Mouse (Mus musculus) heart, embryonic 15.5 days (tissue): ENCODE data around the gene Adgrl3. TPM values are rescaled to one million over a fixed set of nuclear protein-coding genes. Genes with fewer than 3 reads are reported as not detected.

Source experiments
- ATAC-seq: fragments of 200-750 bp; cut with Nextera tagmentation; replicated peaks from 2 replicates; pipeline ENCODE4 v1.8.0; 2017; ENCODE audit warnings: low read depth, moderate TSS enrichment; ENCODE audit not compliant: insufficient number of reproducible peaks, insufficient read depth, low FRiP score
- H3K27ac ChIP-seq: fragments of 300-500 bp; sonication (generic); 2 replicates; pipeline ENCODE4 v1.5.1; 2015; ENCODE audit warnings: mild to moderate bottlenecking, inconsistent platforms
- H3K27me3 ChIP-seq: fragments of 300-500 bp; sonication (generic); 2 replicates; pipeline ENCODE4 v1.6.1; 2015; ENCODE audit warnings: inconsistent platforms
- H3K36me3 ChIP-seq: fragments of 300-500 bp; sonication (generic); 2 replicates; pipeline ENCODE4 v1.6.1; 2015; ENCODE audit warnings: mild to moderate bottlenecking, inconsistent platforms
- H3K4me1 ChIP-seq: fragments of 300-500 bp; sonication (generic); replicated peaks from 2 replicates; pipeline ENCODE4 v1.6.1; 2015; ENCODE audit warnings: inconsistent platforms
- H3K4me2 ChIP-seq: fragments of 300-500 bp; sonication (generic); 2 replicates; pipeline ENCODE4 v1.6.1; 2015; ENCODE audit warnings: inconsistent platforms, mild to moderate bottlenecking, moderate library complexity
- H3K4me3 ChIP-seq: fragments of 300-500 bp; sonication (generic); 2 replicates; pipeline ENCODE4 v1.5.1; 2015; ENCODE audit warnings: mild to moderate bottlenecking, inconsistent platforms
- H3K9ac ChIP-seq: fragments of 300-500 bp; sonication (generic); 2 replicates; pipeline ENCODE4 v1.6.1; 2015; ENCODE audit warnings: mild to moderate bottlenecking, inconsistent platforms
- H3K9me3 ChIP-seq: fragments of 300-500 bp; sonication (generic); replicated peaks from 2 replicates; pipeline ENCODE4 v1.6.1; 2016; ENCODE audit warnings: inconsistent platforms
- WGBS: fragments of 180-500 bp; shearing (Covaris S2); methylation state at CpG from one replicate; pipeline ENCODE4 v1.1.7; 2015; ENCODE audit warnings: mixed read lengths; 5-methylcytosine and 5-hydroxymethylcytosine counted together
- polyA plus RNA-seq: library from polyadenylated mRNA; unstranded; fragments of >200 nt; fragmentation: Nextera tagmentation; extraction: Ambion mirVana; gene quantifications from 2 replicates; pipeline ENCODE4 v1.2.1, GENCODE M21; 2015

The Adgrl3 gene
- polyA plus RNA-seq, 1 experiment from 2014 or later = 5.4 TPM

DNA sequence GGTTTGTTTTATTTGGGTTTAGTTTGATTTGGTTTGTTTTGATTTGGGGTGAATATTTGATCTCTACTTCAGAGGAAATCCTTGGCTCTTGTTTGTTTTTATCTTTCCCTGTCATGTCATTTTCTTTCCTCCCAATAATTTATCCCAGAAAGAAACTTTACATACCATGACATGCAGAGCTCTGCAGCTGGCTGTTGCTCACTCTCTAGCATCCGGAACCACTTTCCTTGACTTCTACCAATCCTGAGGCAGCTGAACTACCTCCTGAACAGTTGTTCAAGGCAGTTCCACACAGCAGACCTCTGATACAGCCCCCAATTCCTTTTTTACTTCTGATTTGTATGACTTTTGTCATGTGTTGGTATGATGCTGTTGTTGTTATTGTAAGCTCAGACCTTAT lies 307.5 kb downstream of the Adgrl3 start:
- Histone ChIP-seq H3K36me3 (no peaks in the 10 kb centered on the region), H3K9ac (no peak overlapping the region), H3K4me2 (no peak overlapping the region), H3K4me1 (peaks cover 4% of the 10 kb centered on the region), H3K4me3 (no peak overlapping the region), H3K27me3 (no peaks in the 10 kb centered on the region), H3K27ac (no peak overlapping the region), H3K9me3 (no peaks in the 10 kb centered on the region)
- ATAC-seq = no peak
- 77% methylated on average over 1 of the region's 1 CpGs for WGBS

- H3K4me2 ChIP-seq = peak overlapping the region; percentile 57
- no peaks in the 10 kb centered on the region for H3K36me3 ChIP-seq
- H3K4me3 ChIP-seq = 0 out of 2 replicates have a peak overlapping the region, but pooled peaks have one; percentile 17
Observed at GRCm38 (mm10) chr5:81329571-81329971, 309.6 kb downstream of the Adgrl3 start.

GRCm38 (mm10) chr5:81344330-81344729 lies 324.4 kb downstream of the Adgrl3 start:
- Histone ChIP-seq H3K4me3 (no peak overlapping the region), H3K4me2 (no peak overlapping the region), H3K9me3 (no peaks in the 10 kb centered on the region), H3K36me3 (no peaks in the 10 kb centered on the region), H3K4me1 (no peaks in the 10 kb centered on the region), H3K9ac (no peak overlapping the region), H3K27ac (no peak overlapping the region), H3K27me3 (no peaks in the 10 kb centered on the region)
- WGBS = 78% methylated on average over 1 of the region's 1 CpGs
- ATAC-seq = no peak

More at GRCm38 (mm10) chr5:81329571-81329971, 309.6 kb downstream of the Adgrl3 start:
- H3K27ac ChIP-seq = no peak overlapping the region
- no peaks in the 10 kb centered on the region for H3K9me3 ChIP-seq
- WGBS = 24% methylated on average over 18 of the region's 18 CpGs
- H3K9ac ChIP-seq = no peak overlapping the region
- H3K4me1 ChIP-seq = peaks cover 4% of the 10 kb centered on the region
- no peaks in the 10 kb centered on the region for H3K27me3 ChIP-seq
- ATAC-seq = no peak

DNA sequence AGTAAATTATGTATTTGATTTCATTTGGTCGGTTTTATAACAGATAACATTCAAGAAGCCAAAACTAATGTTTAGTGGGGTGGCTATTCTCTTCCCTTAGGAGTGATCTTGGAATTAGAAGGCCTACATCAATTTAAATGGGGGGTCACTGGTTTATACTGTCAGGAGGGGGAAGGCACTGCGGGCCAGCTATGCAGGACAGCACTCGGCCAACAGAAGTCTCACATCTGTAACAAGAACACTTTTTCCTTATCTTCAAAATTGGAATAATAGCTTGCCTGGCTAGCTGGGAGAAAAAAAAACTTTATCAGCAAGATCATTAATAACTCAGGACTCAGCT lies 325.1 kb downstream of the Adgrl3 start:
- 51% methylated on average over 3 of the region's 3 CpGs for WGBS
- H3K9me3 ChIP-seq = no peaks in the 10 kb centered on the region
- no peak overlapping the region for H3K27ac ChIP-seq
- H3K27me3 ChIP-seq = no peaks in the 10 kb centered on the region
- H3K36me3 ChIP-seq = no peaks in the 10 kb centered on the region
- no peak overlapping the region for H3K4me2 ChIP-seq
- ATAC-seq = no peak
- H3K9ac ChIP-seq = no peak overlapping the region
- no peak overlapping the region for H3K4me3 ChIP-seq
- H3K4me1 ChIP-seq = no peaks in the 10 kb centered on the region

DNA sequence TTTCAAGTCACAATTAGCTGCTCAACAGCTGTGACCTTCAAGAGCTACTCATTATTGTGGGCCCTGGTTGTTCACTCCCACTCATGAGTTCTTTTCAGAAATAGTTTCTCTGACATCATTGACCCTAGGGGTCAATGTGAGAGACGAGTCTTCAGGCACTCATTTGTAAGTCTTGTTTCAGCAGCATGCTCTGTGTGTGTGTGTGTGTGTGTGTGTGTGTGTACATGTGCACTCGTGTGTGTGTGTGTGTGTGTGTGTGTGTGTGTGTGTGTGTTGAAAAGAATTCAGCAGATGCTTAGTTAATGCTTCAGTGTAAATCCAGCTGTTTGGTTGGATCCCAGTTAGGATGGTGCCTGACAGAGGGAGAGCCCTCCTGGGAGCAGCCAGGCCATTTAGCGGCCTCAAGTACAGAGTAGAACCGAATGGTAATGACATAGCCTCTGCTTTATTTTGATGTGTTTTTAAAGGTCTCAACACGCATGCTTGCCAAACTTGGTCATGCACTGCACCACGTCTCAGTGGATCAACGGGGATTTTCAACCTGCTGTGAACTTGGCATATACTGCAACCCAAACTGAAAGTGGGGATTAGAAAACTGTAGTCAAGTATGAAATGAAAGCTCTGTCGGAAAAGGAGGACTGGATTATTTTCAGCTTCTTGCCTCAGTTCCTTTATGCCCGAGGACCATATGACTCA lies 325.6 kb downstream of the Adgrl3 start:
- no peaks in the 10 kb centered on the region for H3K4me1 ChIP-seq
- H3K27ac ChIP-seq = no peak overlapping the region
- no peaks in the 10 kb centered on the region for H3K36me3 ChIP-seq
- H3K9me3 ChIP-seq = no peaks in the 10 kb centered on the region
- H3K4me3 ChIP-seq = no peak overlapping the region
- ATAC-seq = no peak
- no peak overlapping the region for H3K4me2 ChIP-seq
- no peaks in the 10 kb centered on the region for H3K27me3 ChIP-seq
- WGBS = 67% methylated on average over 9 of the region's 9 CpGs
- H3K9ac ChIP-seq = no peak overlapping the region

DNA sequence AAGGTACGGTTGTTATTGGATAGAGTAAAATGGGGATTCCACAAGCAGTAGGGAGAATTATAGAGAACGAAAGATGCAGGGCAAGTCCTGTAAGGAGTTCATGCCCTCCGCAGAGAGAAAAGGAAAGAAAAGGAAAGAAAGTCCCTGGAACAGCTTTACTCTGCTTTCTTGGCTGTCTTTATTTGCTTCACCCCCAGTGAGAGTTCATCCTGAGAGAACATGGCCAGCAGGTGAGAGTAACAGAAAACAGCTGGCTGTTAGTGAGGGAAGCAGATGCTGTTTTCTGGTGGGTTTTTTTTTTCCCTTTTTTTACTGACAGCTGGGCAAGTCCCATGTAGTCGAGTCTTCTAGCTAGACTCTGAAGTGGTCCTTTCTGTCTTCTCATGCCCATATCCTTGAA lies 327.6 kb downstream of the Adgrl3 start:
- 58% methylated on average over 4 of the region's 4 CpGs for WGBS
- no peak for ATAC-seq
- Histone ChIP-seq H3K27me3 (no peaks in the 10 kb centered on the region), H3K27ac (no peak overlapping the region), H3K4me3 (no peak overlapping the region), H3K9ac (no peak overlapping the region), H3K36me3 (no peaks in the 10 kb centered on the region), H3K4me1 (no peaks in the 10 kb centered on the region), H3K9me3 (no peaks in the 10 kb centered on the region), H3K4me2 (no peak overlapping the region)

GRCm38 (mm10) chr5:81359560-81359959 lies 339.6 kb downstream of the Adgrl3 start:
- no peak overlapping the region for H3K4me2 ChIP-seq
- no peak overlapping the region for H3K27ac ChIP-seq

GRCm38 (mm10) chr5:81364198-81364643 lies 344.3 kb downstream of the Adgrl3 start:
- 60% methylated on average over 8 of the region's 8 CpGs for whole genome bisulfite sequencing
- H3K27ac ChIP-seq = no peak overlapping the region
- H3K9me3 ChIP-seq = no peaks in the 10 kb centered on the region
- no peak overlapping the region for H3K4me2 ChIP-seq
- H3K9ac ChIP-seq = no peak overlapping the region
- ATAC-seq = no peak
- no peaks in the 10 kb centered on the region for H3K4me1 ChIP-seq
- no peak overlapping the region for H3K4me3 ChIP-seq
- no peaks in the 10 kb centered on the region for H3K36me3 ChIP-seq
- H3K27me3 ChIP-seq = no peaks in the 10 kb centered on the region

More at GRCm38 (mm10) chr5:81359560-81359959, 339.6 kb downstream of the Adgrl3 start:
- no peak for ATAC-seq
- H3K9ac ChIP-seq = no peak overlapping the region
- WGBS = 62% methylated on average over 2 of the region's 2 CpGs
- no peaks in the 10 kb centered on the region for H3K9me3 ChIP-seq
- no peaks in the 10 kb centered on the region for H3K27me3 ChIP-seq
- no peak overlapping the region for H3K4me3 ChIP-seq
- H3K4me1 ChIP-seq = no peaks in the 10 kb centered on the region
- no peaks in the 10 kb centered on the region for H3K36me3 ChIP-seq

- Histone ChIP-seq H3K4me2 (no peak overlapping the region), H3K27ac (no peak overlapping the region), H3K9ac (no peak overlapping the region), H3K4me1 (no peaks in the 10 kb centered on the region), H3K4me3 (no peak overlapping the region), H3K36me3 (no peaks in the 10 kb centered on the region), H3K9me3 (no peaks in the 10 kb centered on the region), H3K27me3 (no peaks in the 10 kb centered on the region)
- WGBS = 62% methylated on average over 2 of the region's 2 CpGs
- no peak for ATAC-seq
Observed at GRCm38 (mm10) chr5:81365250-81365649, 345.3 kb downstream of the Adgrl3 start.

DNA sequence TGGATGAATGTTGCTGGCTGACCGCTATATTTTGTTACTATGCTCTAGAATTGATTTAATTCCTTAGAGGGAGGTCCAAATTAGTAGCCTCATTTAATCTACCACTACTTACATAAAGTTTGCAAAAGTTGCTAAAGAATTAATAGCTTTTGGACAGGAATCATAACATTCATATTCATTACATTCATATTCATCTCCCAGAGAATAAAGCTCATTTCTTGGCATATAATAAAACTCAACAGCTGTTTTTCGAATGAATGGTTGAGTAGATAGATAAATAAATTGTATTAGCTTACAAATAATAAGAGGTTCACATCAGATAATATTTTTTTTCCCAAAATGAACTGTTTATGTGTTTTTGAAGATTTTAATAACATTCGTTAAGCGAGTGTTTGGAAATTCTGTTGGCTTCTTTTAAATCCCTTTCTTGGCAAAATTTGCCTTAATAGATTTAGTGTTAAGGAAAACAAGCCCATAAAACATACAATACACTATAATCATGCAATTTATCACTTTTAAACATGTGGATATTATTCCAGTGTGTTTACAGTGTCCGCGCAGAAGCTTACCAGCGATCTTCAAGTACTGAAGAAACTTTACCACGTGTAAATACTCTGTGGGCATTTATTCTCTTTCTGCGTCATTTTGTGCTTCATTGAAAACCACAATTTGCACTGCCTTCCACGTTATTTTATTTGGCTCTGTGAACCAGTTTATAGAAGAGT lies 350.4 kb downstream of the Adgrl3 start:
- H3K4me1 ChIP-seq = no peaks in the 10 kb centered on the region
- H3K4me2 ChIP-seq = no peak overlapping the region
- WGBS = 77% methylated on average over 10 of the region's 10 CpGs
- no peaks in the 10 kb centered on the region for H3K27me3 ChIP-seq
- H3K9ac ChIP-seq = no peak overlapping the region
- H3K9me3 ChIP-seq = no peaks in the 10 kb centered on the region
- H3K27ac ChIP-seq = no peak overlapping the region
- H3K4me3 ChIP-seq = no peak overlapping the region
- ATAC-seq = no peak
- no peaks in the 10 kb centered on the region for H3K36me3 ChIP-seq

DNA sequence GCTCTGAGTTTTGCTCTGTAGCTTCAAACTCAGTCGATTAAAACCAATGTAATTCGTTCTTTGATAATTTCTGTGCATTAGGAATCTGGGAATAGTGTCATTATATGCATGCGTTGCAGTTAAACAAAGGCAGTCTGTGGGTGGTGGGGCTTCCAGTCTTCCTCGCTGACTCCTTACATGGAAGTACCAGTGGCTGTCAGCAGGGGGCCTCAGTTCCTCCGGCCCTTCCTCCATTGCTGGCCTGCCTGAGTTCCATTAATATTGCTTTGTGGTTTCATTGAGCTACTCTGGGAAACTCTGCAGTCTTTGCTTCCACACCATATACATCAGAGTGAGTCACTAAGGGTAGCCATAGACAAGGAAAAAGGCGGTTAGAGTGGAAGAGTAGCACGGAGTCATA lies 356.1 kb downstream of the Adgrl3 start:
- no peak overlapping the region for H3K4me2 ChIP-seq
- 87% methylated on average over 7 of the region's 7 CpGs for WGBS
- no peaks in the 10 kb centered on the region for H3K4me1 ChIP-seq
- ATAC-seq = no peak
- H3K9me3 ChIP-seq = no peaks in the 10 kb centered on the region
- H3K4me3 ChIP-seq = no peak overlapping the region
- no peaks in the 10 kb centered on the region for H3K27me3 ChIP-seq
- no peak overlapping the region for H3K9ac ChIP-seq
- H3K36me3 ChIP-seq = no peaks in the 10 kb centered on the region
- no peak overlapping the region for H3K27ac ChIP-seq
